8 mouse cellular contexts compared by ENCODE assay signal in the genomic region with DNA sequence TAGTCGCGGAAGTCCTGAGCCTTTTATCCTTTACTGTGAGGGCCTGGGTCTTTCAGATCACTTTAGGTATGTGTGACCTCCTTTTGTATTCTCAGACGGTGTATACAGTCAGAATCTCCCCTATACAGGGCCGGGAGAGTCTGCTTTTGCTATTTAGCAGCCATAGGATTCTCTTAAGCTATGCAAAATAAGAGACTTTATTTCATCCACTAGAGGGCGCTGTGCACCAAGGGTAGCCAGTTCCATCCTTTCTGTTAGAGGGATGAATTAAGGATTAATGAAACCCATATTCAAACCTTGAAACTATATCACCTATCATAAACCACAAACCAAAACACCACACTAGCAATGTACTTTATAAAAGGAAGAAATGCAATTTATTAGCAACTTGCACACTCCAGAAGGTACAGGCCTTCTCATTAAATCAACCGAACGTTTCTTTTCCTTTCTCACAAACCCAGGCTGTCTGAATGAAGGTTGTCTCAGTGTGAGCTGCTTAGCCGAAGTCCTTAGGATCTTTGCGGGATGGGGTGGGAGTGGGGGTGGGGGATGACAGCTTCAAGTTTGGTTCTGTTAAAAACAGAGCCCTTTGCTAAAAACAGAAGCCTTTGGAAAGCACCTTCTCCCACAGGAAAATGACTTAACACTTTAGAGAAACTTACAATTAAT.
A peak's percentile ranks its signal among the peaks of the same experiment; 100 is the strongest.
DNase-seq lines count a peak whose midpoint lies in the region; ATAC-seq lines count a peak whose summit lies in the region.

No protein-coding gene starts in this region.

- WGBS in hindbrain, embryonic 10.5 days = 32% methylated on average over 9 of the region's 9 CpGs

- peak; percentile 29 for DNase-seq in gastrocnemius, adult 18-20 months (ENCODE audit: low spot score)
- no peak for DNase-seq in gastrocnemius, adult 8-10 months (ENCODE audit: low spot score in 2 of 2)
- peak; percentile 72 for DNase-seq in ZHBTc4 (ENCODE audit: low read depth, low spot score)
- DNase-seq in embryo, embryonic 11 days = peak; percentile 89
- peak; percentile 47 for DNase-seq in hindbrain, embryonic 10.5 days (ENCODE audit: low spot score)
- peak; percentile 46 for DNase-seq in layer of hippocampus, adult 9-10 months (ENCODE audit: low spot score)
- peak; percentile 31 for DNase-seq in splenic B cell, adult 2 months (ENCODE audit: low read depth, low spot score)

- H3K27ac ChIP-seq in hindbrain, embryonic 10.5 days = no peak overlapping the region

- peak; percentile 40; the same call in 1 of the 2 replicates for ATAC-seq in megakaryocyte, adult 5-6 weeks (ENCODE audit: poor library complexity, severe bottlenecking)

- no peak overlapping the region for H3K4me3 ChIP-seq in hindbrain, embryonic 10.5 days

- H3K27me3 ChIP-seq in hindbrain, embryonic 10.5 days (ENCODE audit: insufficient read depth, poor library complexity, severe bottlenecking) = no peaks in the 10 kb centered on the region
- no peaks in the 10 kb centered on the region for H3K27me3 ChIP-seq in splenic B cell, adult 2 months (ENCODE audit: control insufficient read depth, insufficient read depth, low read length, poor library complexity, severe bottlenecking)

- no peaks in the 10 kb centered on the region for H3K9me3 ChIP-seq in hindbrain, embryonic 10.5 days

- no peaks in the 10 kb centered on the region for H3K4me1 ChIP-seq in hindbrain, embryonic 10.5 days (replicated peaks)

- no peaks in the 10 kb centered on the region for H3K36me3 ChIP-seq in hindbrain, embryonic 10.5 days
- no peaks in the 10 kb centered on the region for H3K36me3 ChIP-seq in splenic B cell, adult 2 months (ENCODE audit: control insufficient read depth, insufficient read depth, low read length, poor library complexity, severe bottlenecking)

Comparison
In these comparisons a context has a peak if more than half of its experiments do, and no peak if none do; other contexts are left out.
1. DNase-seq: peak in gastrocnemius, adult 18-20 months (single experiment), ZHBTc4 (single experiment), embryo, embryonic 11 days (single experiment), hindbrain, embryonic 10.5 days (single experiment), layer of hippocampus, adult 9-10 months (single experiment) and splenic B cell, adult 2 months (single experiment); none in gastrocnemius, adult 8-10 months (0 of 2).